Mouse (Mus musculus): ENCODE measurements around the gene Strap.
A peak's percentile ranks its signal among the peaks of the same experiment; 100 is the strongest.

The Strap gene

DNA sequence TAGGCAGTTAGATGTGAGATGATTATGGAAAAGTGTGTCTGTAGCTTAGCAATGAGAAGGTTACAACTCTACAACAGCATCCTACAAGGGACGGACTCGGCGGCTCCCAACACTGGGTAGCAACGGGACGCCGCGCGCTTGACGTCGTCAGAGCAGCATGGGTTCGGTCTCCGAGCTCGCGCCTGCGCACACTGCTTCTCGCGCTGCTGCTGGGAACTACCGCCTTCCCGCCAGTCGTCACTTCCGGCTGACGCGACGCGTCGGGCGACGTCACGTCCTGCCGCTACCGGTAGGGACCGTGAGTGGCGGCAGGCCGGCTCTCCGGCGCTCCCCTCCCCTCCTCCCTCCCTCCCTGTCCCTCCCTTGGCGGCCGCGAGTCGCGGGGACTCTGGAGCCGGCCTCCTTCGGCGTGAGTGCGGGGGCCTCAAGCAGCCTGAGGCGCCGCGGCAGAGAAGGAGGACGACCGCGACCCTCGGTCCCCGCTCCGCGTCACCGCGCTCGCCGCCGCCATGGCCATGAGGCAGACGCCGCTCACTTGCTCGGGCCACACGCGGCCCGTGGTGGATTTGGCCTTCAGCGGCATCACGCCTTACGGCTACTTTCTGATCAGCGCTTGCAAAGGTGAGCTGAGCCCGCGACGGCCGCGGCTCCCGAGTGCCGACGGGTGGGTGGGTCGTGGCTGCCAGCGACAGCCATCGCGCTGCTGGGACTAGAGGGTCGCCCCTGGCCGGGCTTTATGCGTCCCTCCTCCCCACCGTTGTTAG is at the start of gene Strap:
TSS of gene Strap (plus strand) at position 233 of the 764 bp plus-strand sequence.
- DNase-seq (ENCODE audit: low read depth, low spot score) = peak; percentile 98

GRCm38 (mm10) chr6:137687667-137688066 is 47.2 kb upstream of the Strap start:
- DNase-seq (ENCODE audit: low read depth, low spot score) = no peak

GRCm38 (mm10) chr6:137688079-137688478 is 46.8 kb upstream of the Strap start:
- DNase-seq (ENCODE audit: low read depth, low spot score) = no peak

- no peak for DNase-seq (ENCODE audit: low read depth, low spot score)
Observed at GRCm38 (mm10) chr6:137688506-137689105, 46.3 kb upstream of the Strap start.

DNA sequence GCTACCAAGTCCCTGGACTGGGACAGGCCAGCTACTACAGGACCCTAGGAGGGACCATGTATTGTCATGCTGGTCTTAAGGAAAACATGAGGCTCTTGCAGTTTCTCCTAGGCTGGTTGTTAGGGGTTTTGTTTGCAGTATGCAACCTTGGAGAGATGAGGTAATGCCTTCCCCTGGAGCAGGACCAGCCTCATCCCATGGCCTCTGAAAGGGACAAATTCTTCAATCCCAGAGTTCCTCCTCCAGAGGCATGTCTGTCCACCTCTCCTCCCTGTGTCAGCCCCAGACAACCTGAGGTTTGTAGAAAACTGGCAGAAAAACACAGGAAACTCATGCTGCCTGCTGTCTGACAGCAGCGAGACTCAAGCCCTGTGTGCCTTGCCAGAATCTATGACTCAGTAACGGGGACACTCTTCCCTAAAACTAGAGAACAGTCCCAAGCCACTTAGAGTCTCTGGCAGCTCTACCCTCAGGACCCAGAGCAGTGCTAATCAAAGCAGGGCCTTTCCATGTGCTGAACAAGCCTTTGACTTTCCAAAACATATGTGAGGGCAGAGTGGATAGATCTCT is 44.2 kb upstream of the Strap start:
- DNase-seq (ENCODE audit: low read depth, low spot score) = no peak

- no peak for DNase-seq (ENCODE audit: low read depth, low spot score)
Observed at GRCm38 (mm10) chr6:137694310-137694709, 40.6 kb upstream of the Strap start.

GRCm38 (mm10) chr6:137695046-137695445 is 39.8 kb upstream of the Strap start:
- DNase-seq (ENCODE audit: low read depth, low spot score) = no peak

GRCm38 (mm10) chr6:137696445-137697204 is 38.3 kb upstream of the Strap start:
- DNase-seq (ENCODE audit: low read depth, low spot score) = no peak

DNA sequence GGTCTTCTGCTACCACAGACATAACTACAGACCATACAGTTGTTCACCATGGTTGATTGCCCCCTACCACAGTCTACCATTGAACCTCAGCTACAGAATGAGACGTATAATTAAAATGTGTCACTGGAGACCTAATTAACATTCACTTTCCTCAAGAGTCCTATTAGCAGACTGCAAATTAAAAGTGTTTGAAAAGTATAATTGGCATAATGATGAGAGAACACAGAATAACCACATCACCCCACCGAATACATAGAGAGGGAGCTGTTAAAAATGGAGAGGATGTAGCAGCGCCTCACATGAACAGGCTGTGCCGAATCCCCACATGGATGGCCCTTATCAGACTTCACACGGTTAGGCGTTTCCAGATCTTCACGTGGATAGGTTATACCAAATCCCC is 35.4 kb upstream of the Strap start:
- no peak for DNase-seq (ENCODE audit: low read depth, low spot score)

GRCm38 (mm10) chr6:137702186-137702585 is 32.7 kb upstream of the Strap start:
- no peak for DNase-seq (ENCODE audit: low read depth, low spot score)

DNA sequence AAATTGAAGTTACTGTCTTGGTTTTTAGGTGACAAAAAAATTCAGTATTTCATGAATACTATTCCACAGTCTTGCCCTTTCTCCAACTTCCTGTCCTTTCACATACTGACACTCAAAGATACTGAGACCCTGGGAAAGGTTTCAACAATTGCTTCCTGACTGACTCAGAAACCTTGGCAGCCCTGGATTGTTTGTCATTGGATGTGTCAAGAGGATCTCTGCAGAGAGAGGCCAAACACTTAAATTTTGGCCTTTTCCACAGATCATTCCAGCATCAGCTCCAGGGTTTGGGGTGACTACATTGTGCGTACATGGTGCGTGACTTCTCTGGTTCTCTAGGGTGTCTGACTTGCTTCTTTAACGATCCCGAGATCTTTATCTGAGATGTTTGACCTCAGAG is 32.0 kb upstream of the Strap start:
- DNase-seq (ENCODE audit: low read depth, low spot score) = no peak

GRCm38 (mm10) chr6:137703431-137703830 is 31.4 kb upstream of the Strap start:
- DNase-seq (ENCODE audit: low read depth, low spot score) = no peak

DNA sequence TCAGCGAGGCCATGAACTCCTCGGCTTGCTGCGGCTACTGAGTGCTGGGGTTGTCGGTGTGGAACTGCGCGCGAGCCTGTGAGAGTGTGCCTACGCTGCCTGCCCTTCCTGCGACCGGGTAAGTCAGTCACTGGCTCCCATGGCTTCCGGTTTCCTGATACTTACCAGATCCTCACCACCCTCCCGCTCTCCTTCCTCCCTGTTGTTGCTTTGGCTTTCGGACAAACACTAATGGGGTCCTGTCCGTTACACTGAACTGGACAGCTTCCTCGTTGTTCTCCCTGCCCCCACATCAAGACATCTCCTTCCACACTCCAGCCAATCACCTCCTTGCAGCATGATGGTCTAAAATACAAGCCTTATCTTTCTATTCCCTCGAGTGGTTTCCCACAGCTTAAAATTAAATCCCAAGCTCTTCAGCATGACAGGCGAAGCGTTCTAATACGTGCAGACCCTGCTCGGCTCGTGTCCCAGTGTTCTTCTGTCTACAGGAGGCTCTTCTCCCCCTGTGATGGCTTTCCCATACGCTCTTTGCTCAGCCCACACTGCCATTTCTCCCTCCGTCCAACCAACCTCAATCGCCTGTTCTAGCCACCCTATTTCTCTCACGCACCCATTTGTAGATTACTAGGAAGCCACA is 30.5 kb upstream of the Strap start:
- DNase-seq (ENCODE audit: low read depth, low spot score) = peak; percentile 11

DNA sequence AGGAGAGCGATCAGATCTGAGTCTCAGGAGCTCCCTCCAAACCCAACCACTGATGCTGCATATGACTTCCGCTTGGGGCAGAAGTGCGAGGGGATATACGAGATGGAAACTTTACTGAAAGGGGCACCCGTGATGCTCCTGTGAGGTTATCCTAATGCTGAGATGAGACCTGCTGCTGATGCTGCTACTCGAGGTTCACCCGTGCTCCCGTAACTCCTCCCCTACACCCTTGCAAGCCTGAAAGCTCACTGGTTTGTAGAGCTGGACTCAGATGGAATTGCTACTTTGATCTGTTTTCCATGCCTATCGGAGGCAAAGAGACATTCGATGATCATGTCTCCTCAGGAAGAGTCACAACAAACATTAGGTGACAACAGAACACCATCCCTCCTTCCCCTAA is 28.7 kb upstream of the Strap start:
- DNase-seq (ENCODE audit: low read depth, low spot score) = no peak

DNA sequence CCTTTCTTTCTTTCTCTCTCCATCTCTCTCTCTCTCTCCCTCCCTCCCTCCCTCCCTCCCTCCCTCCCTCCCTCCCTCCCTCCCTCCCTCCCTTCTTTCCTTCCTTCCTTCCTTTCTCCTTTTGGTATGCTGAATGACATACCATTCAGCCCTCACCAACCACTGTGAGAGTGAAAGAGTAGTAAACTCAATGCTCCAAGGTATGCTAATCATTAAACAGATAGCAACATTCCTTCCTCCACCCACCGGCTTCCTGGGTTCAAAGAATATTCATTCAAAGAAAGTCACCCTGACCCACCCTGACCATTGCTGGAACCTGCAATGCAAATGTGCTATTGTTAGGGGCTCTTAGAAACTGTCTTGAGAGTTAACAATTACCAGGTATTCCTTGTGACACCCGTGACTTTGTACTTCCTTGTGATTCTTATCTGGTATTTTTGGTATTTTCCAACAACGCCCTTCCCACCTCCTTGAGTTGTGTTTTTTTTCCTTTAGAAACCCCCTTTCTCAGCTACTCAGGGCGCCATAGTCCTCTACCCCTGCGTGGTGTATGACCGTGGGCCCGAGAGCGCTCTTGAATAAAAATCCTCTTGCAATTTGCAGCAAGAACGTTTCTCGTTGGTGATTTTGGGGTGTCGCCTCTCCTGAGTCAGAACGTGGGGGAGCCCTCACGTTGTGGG is 26.0 kb upstream of the Strap start:
- DNase-seq (ENCODE audit: low read depth, low spot score) = peak; percentile 30

DNA sequence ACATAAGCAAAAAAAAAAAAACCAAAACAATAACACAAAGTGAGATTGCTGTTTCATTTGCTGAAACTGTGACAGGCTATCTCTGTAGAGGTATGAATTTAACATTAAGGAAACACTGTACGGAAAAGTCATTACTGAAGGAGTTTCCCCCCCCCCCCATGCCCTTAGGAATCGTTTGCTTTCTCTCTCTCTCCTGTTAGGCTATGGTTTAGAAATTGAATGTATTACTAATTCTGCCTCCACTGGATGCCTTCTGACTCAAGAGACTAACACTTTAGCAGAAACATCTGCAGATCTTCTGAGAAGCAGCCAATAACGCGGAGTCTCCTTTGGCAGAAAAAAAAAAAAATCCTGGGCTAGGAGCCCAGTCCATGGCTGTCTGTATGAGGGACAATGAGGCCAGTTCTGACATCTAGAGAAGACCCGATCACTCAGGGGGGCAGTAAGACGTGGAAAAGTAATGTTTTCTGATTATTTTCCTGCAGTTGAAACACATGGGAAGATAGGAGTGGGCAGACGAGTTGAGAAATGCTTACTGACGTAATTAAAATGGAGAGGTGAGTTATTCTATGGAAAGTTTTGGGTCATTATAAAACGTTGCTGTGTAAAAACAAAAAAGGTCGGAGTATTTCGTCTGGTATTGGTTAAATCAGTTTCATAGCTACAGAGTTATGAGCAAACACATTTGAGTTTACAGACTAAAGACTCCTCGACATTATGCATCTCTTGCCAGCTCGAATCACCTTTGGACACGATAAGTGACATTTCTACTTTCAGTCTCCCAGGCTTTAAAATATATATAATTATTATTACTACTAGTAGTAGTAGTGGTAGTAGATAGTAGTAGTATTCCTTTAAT is 24.5 kb upstream of the Strap start:
- no peak for DNase-seq (ENCODE audit: low read depth, low spot score)

GRCm38 (mm10) chr6:137712654-137713309 is 22.1 kb upstream of the Strap start:
- peak; percentile 8 for DNase-seq (ENCODE audit: low read depth, low spot score)

- no peak for DNase-seq (ENCODE audit: low read depth, low spot score)
Observed at GRCm38 (mm10) chr6:137713310-137713664, 21.6 kb upstream of the Strap start.

DNA sequence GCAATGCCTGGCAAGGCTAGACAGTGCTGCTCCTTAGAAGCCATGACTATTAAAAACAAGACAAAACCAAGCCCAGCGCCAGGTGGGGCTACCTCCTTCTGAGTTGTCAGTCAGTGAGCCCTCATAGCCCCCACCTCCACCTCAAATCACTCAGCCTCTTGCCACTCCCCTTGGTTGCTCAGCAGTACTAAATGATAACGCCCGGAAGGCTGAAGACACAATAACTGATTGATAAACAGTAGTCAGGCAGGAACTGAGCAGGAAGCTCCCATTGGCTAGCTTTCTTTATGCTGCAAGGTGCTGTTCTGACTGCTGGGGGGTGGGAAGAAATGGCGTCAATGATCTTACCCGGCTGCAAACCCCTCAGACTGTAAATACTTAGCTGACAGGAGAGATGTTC is 18.1 kb upstream of the Strap start:
- DNase-seq (ENCODE audit: low read depth, low spot score) = no peak

All from ZHBTc4 (cell line).